ENCODE assay signal across 18 mouse cellular contexts in the genomic region with DNA sequence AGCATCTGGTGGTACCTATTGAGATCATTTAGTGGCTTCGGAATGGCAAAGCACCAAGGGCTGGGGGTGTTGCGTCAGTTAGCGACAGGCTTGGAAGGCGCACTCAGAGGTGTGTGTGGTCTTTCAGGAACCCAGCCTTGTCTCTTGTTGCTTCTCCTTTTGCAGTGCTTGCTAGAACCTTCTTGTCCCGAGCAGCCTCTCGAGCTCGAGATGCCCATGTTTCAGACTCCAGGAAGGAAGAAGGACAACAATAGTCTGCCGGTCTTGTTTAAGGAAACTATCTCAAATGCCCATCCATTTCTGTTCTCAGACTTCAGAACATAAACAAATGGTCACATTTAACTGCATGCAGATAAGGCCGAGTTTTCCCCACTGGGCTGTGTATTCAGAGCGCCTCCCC.
A peak's percentile ranks its signal among the peaks of the same experiment; 100 is the strongest.
DNase-seq lines count a peak whose midpoint lies in the region; ATAC-seq and TF ChIP-seq lines count a peak whose summit lies in the region.
"Had no signal": no experiment of that assay in that cellular context is flagged by ENCODE, and none has a peak within 500 bp of the region (broad histone marks: within the 10 kb centered on the region; RNA-seq: fewer than 3 reads in every experiment).

No protein-coding gene starts in this region.

- no peak for TF ChIP-seq POLR2A in ES-Bruce4 (IDR thresholded peaks at IDR 0.05; ENCODE audit: insufficient read depth, low read length)

- TF ChIP-seq EP300 in ES-Bruce4 (IDR thresholded peaks at IDR 0.05; ENCODE audit: insufficient read depth, low read depth, low read length): no peak

- no peak overlapping the region for H3K4me2 ChIP-seq in forebrain, embryonic 14.5 days (ENCODE audit: low read length)
- H3K4me2 ChIP-seq in forebrain, embryonic 11.5 days (ENCODE audit: low read depth, low read length, severe bottlenecking): no peak overlapping the region
- no peak overlapping the region for H3K4me2 ChIP-seq in liver, embryonic 11.5 days
- H3K4me2 ChIP-seq: embryonic facial prominence, embryonic 12.5 days; forebrain, embryonic 12.5 days; hindbrain, embryonic 13.5 days had no signal

- no peaks in the 10 kb centered on the region for H3K36me3 ChIP-seq in forebrain, embryonic 14.5 days (ENCODE audit: control insufficient read depth, insufficient read depth, low read length)
- H3K36me3 ChIP-seq in forebrain, embryonic 11.5 days (ENCODE audit: control insufficient read depth, insufficient read depth, low read length): no peaks in the 10 kb centered on the region
- H3K36me3 ChIP-seq in liver, embryonic 11.5 days (ENCODE audit: control insufficient read depth, insufficient read depth, low read length): no peaks in the 10 kb centered on the region
- H3K36me3 ChIP-seq in ES-Bruce4 (ENCODE audit: control insufficient read depth, insufficient read depth, low read length, poor library complexity, severe bottlenecking): no peaks in the 10 kb centered on the region
- H3K36me3 ChIP-seq: embryonic facial prominence, embryonic 12.5 days; forebrain, embryonic 12.5 days; hindbrain, embryonic 13.5 days had no signal

- 0 out of 2 replicates have a peak overlapping the region, but pooled peaks have one; percentile 2 for H3K27ac ChIP-seq in forebrain, embryonic 14.5 days (ENCODE audit: low read depth, low read length)
- H3K27ac ChIP-seq in forebrain, embryonic 11.5 days (ENCODE audit: low read depth, low read length): no peak overlapping the region
- 0 out of 2 replicates have a peak overlapping the region, but pooled peaks have one; percentile 22 for H3K27ac ChIP-seq in liver, embryonic 11.5 days (ENCODE audit: low read depth, low read length)
- H3K27ac ChIP-seq in ES-Bruce4 (ENCODE audit: insufficient read depth, low read length): peak overlapping the region; percentile 30; the same call in 1 of the 2 replicates
- H3K27ac ChIP-seq: embryonic facial prominence, embryonic 12.5 days; forebrain, embryonic 12.5 days; hindbrain, embryonic 13.5 days; hindbrain, postnatal 0 days had no signal

- no peak overlapping the region for H3K4me3 ChIP-seq in forebrain, embryonic 14.5 days (ENCODE audit: low read depth, low read length)
- no peak overlapping the region for H3K4me3 ChIP-seq in forebrain, embryonic 11.5 days (ENCODE audit: low read depth, low read length)
- no peak overlapping the region for H3K4me3 ChIP-seq in liver, embryonic 11.5 days (ENCODE audit: low read depth, low read length)
- no peak overlapping the region for H3K4me3 ChIP-seq in ES-Bruce4 (ENCODE audit: low read depth, low read length)
- H3K4me3 ChIP-seq: embryonic facial prominence, embryonic 12.5 days; forebrain, embryonic 12.5 days; hindbrain, embryonic 13.5 days had no signal

- ATAC-seq in forebrain, embryonic 14.5 days: no peak
- no peak for ATAC-seq in forebrain, embryonic 11.5 days (replicated peaks; ENCODE audit: low FRiP score)
- no peak for ATAC-seq in liver, embryonic 11.5 days (replicated peaks; ENCODE audit: low FRiP score)
- ATAC-seq: CD4-positive, CD25-positive, alpha-beta regulatory T cell, adult 4 months; forebrain, postnatal 0 days; hindbrain, postnatal 0 days had no signal

- no peak for DNase-seq in forebrain, embryonic 14.5 days (ENCODE audit: low spot score)
- no peak for DNase-seq in forebrain, embryonic 11.5 days (ENCODE audit: low spot score)
- no peak for DNase-seq in liver, embryonic 11.5 days (ENCODE audit: low spot score)
- no peak for DNase-seq in liver
- DNase-seq in lung, postnatal 25 days (ENCODE audit: low spot score): peak; percentile 63
- no peak for DNase-seq in embryo, embryonic 10 days (ENCODE audit: low spot score)
- DNase-seq: B cell, adult 2 months; cerebellum, adult 11 months; cerebellum, adult 8-10 months; cerebellum, postnatal 14 days; forebrain, postnatal 0 days; gastrocnemius, postnatal 14 days had no signal

- 92% methylated on average over 10 of the region's 10 CpGs for WGBS in forebrain, embryonic 14.5 days
- WGBS in forebrain, embryonic 11.5 days: 87% methylated on average over 10 of the region's 10 CpGs
- 50% methylated on average over 10 of the region's 10 CpGs for WGBS in liver, embryonic 11.5 days

- TF ChIP-seq CTCF in ES-Bruce4 (IDR thresholded peaks at IDR 0.05; ENCODE audit: low read depth, low read length): no peak

- no peaks in the 10 kb centered on the region for H3K27me3 ChIP-seq in forebrain, embryonic 14.5 days (replicated peaks; ENCODE audit: control insufficient read depth, insufficient read depth, low read length)
- H3K27me3 ChIP-seq in forebrain, embryonic 11.5 days (ENCODE audit: control insufficient read depth, insufficient read depth, low read length): no peaks in the 10 kb centered on the region
- no peaks in the 10 kb centered on the region for H3K27me3 ChIP-seq in liver, embryonic 11.5 days (replicated peaks; ENCODE audit: control insufficient read depth, insufficient read depth, low read length)
- H3K27me3 ChIP-seq in ES-Bruce4 (ENCODE audit: control insufficient read depth, insufficient read depth, low read length, poor library complexity, severe bottlenecking): no peaks in the 10 kb centered on the region
- H3K27me3 ChIP-seq: embryonic facial prominence, embryonic 12.5 days; forebrain, embryonic 12.5 days; hindbrain, embryonic 13.5 days had no signal

- no peak overlapping the region for H3K9ac ChIP-seq in forebrain, embryonic 14.5 days (ENCODE audit: low read length)
- H3K9ac ChIP-seq in forebrain, embryonic 11.5 days (ENCODE audit: low read length): no peak overlapping the region
- no peak overlapping the region for H3K9ac ChIP-seq in liver, embryonic 11.5 days (ENCODE audit: low read depth, low read length)
- H3K9ac ChIP-seq in ES-Bruce4 (ENCODE audit: low read depth, poor library complexity, severe bottlenecking): no peak overlapping the region
- H3K9ac ChIP-seq: embryonic facial prominence, embryonic 12.5 days; forebrain, embryonic 12.5 days; forebrain, postnatal 0 days; hindbrain, embryonic 13.5 days had no signal

- peaks cover 12% of the 10 kb centered on the region; the same call in 1 of the 2 replicates for H3K4me1 ChIP-seq in forebrain, embryonic 14.5 days (ENCODE audit: control insufficient read depth, insufficient read depth, low read length)
- no peaks in the 10 kb centered on the region for H3K4me1 ChIP-seq in forebrain, embryonic 11.5 days (replicated peaks; ENCODE audit: control insufficient read depth, insufficient read depth, low read length)
- H3K4me1 ChIP-seq in liver, embryonic 11.5 days (replicated peaks; ENCODE audit: control insufficient read depth, insufficient read depth, low read length): peaks cover 29% of the 10 kb centered on the region
- H3K4me1 ChIP-seq in ES-Bruce4 (ENCODE audit: control insufficient read depth, insufficient read depth, low read length): peaks cover 3% of the 10 kb centered on the region

- H3K9me3 ChIP-seq in forebrain, embryonic 14.5 days (replicated peaks; ENCODE audit: control insufficient read depth, low read length): no peaks in the 10 kb centered on the region
- no peaks in the 10 kb centered on the region for H3K9me3 ChIP-seq in forebrain, embryonic 11.5 days (ENCODE audit: control insufficient read depth, low read length)
- no peaks in the 10 kb centered on the region for H3K9me3 ChIP-seq in liver, embryonic 11.5 days (ENCODE audit: control insufficient read depth, low read length)
- H3K9me3 ChIP-seq in ES-Bruce4 (replicated peaks; ENCODE audit: control insufficient read depth, insufficient read depth, low read length, poor library complexity, severe bottlenecking): no peaks in the 10 kb centered on the region
- H3K9me3 ChIP-seq: embryonic facial prominence, embryonic 12.5 days; forebrain, embryonic 12.5 days; hindbrain, embryonic 13.5 days had no signal
